Mouse (Mus musculus) limb, embryonic 14.5 days (tissue): ENCODE measurements at regions not wholly inside any gene's neighbourhood (a gene's known extent, or its start where the extent isn't known, plus 50 kb on each side); places are given as distances from the start of the nearest gene placed in this dataset.

Experiments used
- ATAC-seq: fragments of 200-750 bp; cut with Nextera tagmentation; 2 replicates; pipeline ENCODE4 v1.8.0; 2017; ENCODE audit warnings: low read depth, moderate number of reproducible peaks, moderate TSS enrichment; ENCODE audit not compliant: low FRiP score
- DNase-seq: peaks from one replicate; pipeline ENCODE4 v3.0.0-alpha.2; 2015; ENCODE audit warnings: low spot score
- H3K27ac ChIP-seq: fragments of 300-500 bp; sonication (generic); replicated peaks from 2 replicates; pipeline ENCODE4 v1.5.1; 2014; ENCODE audit warnings: low read depth, mild to moderate bottlenecking, low read length, moderate library complexity, mixed read lengths
- H3K27me3 ChIP-seq: fragments of 300-500 bp; sonication (generic); 2 replicates; pipeline ENCODE4 v1.6.1; 2014; ENCODE audit warnings: low read length, mixed read lengths; ENCODE audit not compliant: control insufficient read depth, insufficient read depth
- H3K36me3 ChIP-seq: fragments of 300-500 bp; sonication (generic); 2 replicates; pipeline ENCODE4 v1.6.1; 2014; ENCODE audit warnings: mild to moderate bottlenecking, low read length, moderate library complexity, mixed read lengths; ENCODE audit not compliant: control insufficient read depth, insufficient read depth
- H3K4me1 ChIP-seq: fragments of 300-500 bp; sonication (generic); 2 replicates; pipeline ENCODE4 v1.6.1; 2014; ENCODE audit warnings: antibody characterized with exemption, low read length, mixed read lengths; ENCODE audit not compliant: control insufficient read depth, insufficient read depth
- H3K4me2 ChIP-seq: fragments of 300-500 bp; sonication (generic); replicated peaks from 2 replicates; pipeline ENCODE4 v1.6.1; 2014; ENCODE audit warnings: low read depth, mild to moderate bottlenecking, low read length, moderate library complexity; ENCODE audit not compliant: severe bottlenecking
- H3K4me3 ChIP-seq: fragments of 300-500 bp; sonication (generic); replicated peaks from 2 replicates; pipeline ENCODE4 v1.5.1; 2014; ENCODE audit warnings: low read length
- H3K9ac ChIP-seq: fragments of 300-500 bp; sonication (generic); 2 replicates; pipeline ENCODE4 v1.6.1; 2014; ENCODE audit warnings: mild to moderate bottlenecking, low read depth, low read length, moderate library complexity; ENCODE audit not compliant: severe bottlenecking
- H3K9me3 ChIP-seq: fragments of 300-500 bp; sonication (generic); 2 replicates; pipeline ENCODE4 v1.6.1; 2016; ENCODE audit warnings: low read length; ENCODE audit not compliant: control insufficient read depth
- POLR2A ChIP-seq: fragments of 200-500 bp; IDR thresholded peaks from 2 replicates; pipeline ENCODE4 v1.8.0; 2012; ENCODE audit warnings: inconsistent platforms, mild to moderate bottlenecking, moderate library complexity, borderline replicate concordance; ENCODE audit not compliant: insufficient read depth, insufficient read length; ENCODE audit errors: extremely low read depth
- WGBS: fragments of 180-500 bp; shearing (Covaris S2); extraction: QIAGEN DNeasy Blood & Tissue Kit; methylation state at CpG from one replicate; pipeline ENCODE4 v1.1.7; 2014; 5-methylcytosine and 5-hydroxymethylcytosine counted together

DNA sequence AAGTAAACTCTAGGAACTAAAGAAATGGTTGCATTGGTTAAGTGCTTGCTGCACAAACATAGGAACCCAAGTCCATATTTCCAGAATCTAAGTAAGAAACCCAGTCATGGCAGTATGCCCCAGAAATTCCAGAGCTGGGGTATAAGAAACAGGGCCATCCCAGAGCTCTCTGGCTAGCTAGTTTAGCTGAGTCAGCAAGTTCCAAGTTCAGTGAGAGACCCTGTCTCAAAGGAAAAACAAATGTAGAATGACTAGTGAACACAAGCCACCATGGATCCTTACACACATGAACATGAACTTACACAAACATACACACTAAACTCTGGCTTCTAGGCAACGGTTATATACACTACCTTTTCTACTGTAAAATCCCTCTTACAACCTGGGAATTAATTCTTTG, 245.4 kb downstream of the Slc4a3 start:
- WGBS = 86% methylated on average over 1 of the region's 1 CpGs
- no peak for TF ChIP-seq POLR2A

DNA sequence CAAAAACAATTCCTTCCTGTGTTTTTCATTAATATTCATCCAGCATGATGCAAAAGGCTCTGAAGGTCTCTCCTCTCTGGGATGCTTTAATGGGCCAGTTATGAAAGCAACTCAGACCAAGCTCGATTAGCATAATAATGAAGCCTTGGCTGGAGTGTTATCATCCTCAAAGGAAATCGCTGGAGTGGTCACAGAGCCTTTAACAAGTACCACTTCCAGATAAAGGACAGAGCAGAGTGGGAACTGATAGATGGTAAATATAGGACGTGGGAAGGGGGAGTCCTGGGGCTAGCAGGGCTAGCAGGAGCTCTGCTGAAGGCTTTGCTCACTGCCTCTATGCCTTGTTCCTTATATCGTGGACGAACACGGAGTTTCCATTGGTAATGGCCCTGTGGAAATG, 251.7 kb downstream of the Slc4a3 start:
- Histone ChIP-seq H3K4me1 (peaks cover 8% of the 10 kb centered on the region), H3K9ac (no peak overlapping the region), H3K27ac (no peak overlapping the region), H3K4me2 (no peak overlapping the region), H3K9me3 (0 out of 2 replicates have a peak, but pooled peaks cover 3% of the 10 kb centered on the region), H3K36me3 (no peaks in the 10 kb centered on the region), H3K27me3 (no peaks in the 10 kb centered on the region), H3K4me3 (no peak overlapping the region)
- DNase-seq (no peak), ATAC-seq (no peak)
- no peak for TF ChIP-seq POLR2A
- 73% methylated on average over 6 of the region's 6 CpGs for WGBS

More for the DNA sequence above, 245.4 kb downstream of the Slc4a3 start:
- H3K9ac ChIP-seq = no peak overlapping the region
- H3K4me2 ChIP-seq = no peak overlapping the region
- no peak for ATAC-seq
- H3K27me3 ChIP-seq = no peaks in the 10 kb centered on the region
- H3K9me3 ChIP-seq = 0 out of 2 replicates have a peak, but pooled peaks cover 3% of the 10 kb centered on the region
- no peak for DNase-seq
- H3K36me3 ChIP-seq = no peaks in the 10 kb centered on the region
- H3K27ac ChIP-seq = no peak overlapping the region
- H3K4me3 ChIP-seq = no peak overlapping the region
- H3K4me1 ChIP-seq = no peaks in the 10 kb centered on the region

DNA sequence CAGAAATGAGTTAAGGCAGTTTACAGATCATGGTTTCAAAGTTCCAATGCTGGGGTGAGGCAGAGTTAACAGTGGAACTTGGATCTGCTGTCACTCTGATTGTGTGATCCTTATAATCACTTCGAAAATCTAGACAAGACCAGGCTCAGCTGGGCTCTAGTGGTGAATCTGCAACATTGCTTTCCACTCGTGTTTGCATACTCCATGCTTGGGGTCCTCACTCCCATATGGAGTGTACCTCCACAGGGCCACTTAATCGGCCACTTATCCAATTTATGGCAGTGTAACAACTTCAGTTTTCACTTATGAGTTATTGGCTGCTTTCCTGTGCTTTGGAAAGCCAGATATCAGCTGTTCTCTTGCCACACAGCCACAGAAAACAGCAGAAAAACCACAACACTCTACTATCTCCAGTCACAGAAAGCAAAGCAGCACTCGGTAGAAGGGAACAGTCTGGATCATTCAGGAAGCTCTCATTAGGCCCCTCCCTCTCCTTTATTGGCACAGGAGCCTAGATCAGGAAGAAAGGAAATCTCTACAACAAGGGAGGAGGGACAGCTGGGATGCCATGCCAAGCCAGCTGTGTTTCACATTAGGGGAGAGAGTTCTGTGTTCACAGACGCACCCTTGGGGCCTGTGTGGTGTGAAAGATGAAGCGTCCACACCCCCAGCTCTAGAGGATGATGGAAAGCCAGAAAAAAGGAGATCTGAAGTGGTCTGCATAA, 252.5 kb downstream of the Slc4a3 start:
- Histone ChIP-seq H3K27me3 (no peaks in the 10 kb centered on the region), H3K27ac (no peak overlapping the region), H3K4me1 (peaks cover 11% of the 10 kb centered on the region), H3K4me3 (no peak overlapping the region), H3K9ac (no peak overlapping the region), H3K9me3 (no peaks in the 10 kb centered on the region), H3K4me2 (no peak overlapping the region), H3K36me3 (no peaks in the 10 kb centered on the region)
- DNase-seq = peak; percentile 33
- ATAC-seq = no peak; the same call in 1 of the 2 replicates
- TF ChIP-seq POLR2A = no peak
- WGBS = 33% methylated on average over 6 of the region's 6 CpGs

DNA sequence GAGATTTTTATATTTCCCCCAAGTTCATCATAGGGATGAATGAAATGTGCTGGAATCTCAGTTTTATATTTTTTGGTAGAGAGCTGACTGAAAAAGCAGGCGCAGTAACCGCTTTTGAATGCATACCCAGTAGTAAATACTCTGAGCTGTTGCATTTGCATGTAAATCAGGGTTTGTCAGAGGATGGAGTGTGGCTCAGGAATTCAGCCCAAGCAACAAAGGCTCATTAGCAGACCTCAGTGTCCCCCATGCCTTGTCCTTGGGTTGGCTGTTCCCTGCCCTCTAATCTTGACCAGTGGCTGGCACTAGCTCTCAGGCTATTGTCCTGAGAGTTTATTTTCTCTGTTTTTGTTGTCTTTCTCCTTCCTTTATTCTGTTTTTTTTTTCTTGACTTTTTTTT, 258.4 kb downstream of the Slc4a3 start:
- Histone ChIP-seq H3K9ac (no peak overlapping the region), H3K9me3 (no peaks in the 10 kb centered on the region), H3K27me3 (no peaks in the 10 kb centered on the region), H3K36me3 (no peaks in the 10 kb centered on the region), H3K4me1 (peaks cover 6% of the 10 kb centered on the region; the same call in 1 of the 2 replicates), H3K27ac (no peak overlapping the region), H3K4me2 (no peak overlapping the region), H3K4me3 (no peak overlapping the region)
- WGBS = 25% methylated on average over 2 of the region's 2 CpGs
- no peak for TF ChIP-seq POLR2A
- ATAC-seq (no peak), DNase-seq (no peak)

DNA sequence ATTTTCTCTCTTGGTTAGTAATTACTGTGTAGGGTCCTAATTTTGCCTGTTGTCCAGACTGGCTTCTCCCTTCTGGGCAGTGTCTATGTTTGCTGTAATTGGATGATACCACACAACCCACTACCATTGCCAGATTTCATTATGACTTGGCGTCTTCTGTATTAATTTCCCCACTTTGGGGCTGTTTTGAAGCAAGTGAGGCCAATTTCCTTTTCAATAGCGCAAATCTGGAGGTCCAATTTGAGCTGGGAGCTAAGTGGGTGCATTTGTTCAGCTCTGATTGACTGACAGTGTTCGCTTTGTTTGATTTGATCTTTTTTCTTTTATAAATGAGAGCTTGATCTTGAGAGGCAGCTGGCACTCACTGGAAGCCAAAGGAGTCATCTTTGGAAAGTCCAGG, 266.4 kb downstream of the Slc4a3 start:
- H3K9ac ChIP-seq = no peak overlapping the region
- H3K27ac ChIP-seq = no peak overlapping the region
- no peak overlapping the region for H3K4me2 ChIP-seq
- WGBS = 80% methylated on average over 3 of the region's 3 CpGs
- no peaks in the 10 kb centered on the region for H3K9me3 ChIP-seq
- no peaks in the 10 kb centered on the region for H3K36me3 ChIP-seq
- no peak for ATAC-seq
- H3K4me1 ChIP-seq = peaks cover 9% of the 10 kb centered on the region; the same call in 1 of the 2 replicates
- H3K4me3 ChIP-seq = no peak overlapping the region
- no peak for TF ChIP-seq POLR2A
- no peak for DNase-seq
- no peaks in the 10 kb centered on the region for H3K27me3 ChIP-seq

DNA sequence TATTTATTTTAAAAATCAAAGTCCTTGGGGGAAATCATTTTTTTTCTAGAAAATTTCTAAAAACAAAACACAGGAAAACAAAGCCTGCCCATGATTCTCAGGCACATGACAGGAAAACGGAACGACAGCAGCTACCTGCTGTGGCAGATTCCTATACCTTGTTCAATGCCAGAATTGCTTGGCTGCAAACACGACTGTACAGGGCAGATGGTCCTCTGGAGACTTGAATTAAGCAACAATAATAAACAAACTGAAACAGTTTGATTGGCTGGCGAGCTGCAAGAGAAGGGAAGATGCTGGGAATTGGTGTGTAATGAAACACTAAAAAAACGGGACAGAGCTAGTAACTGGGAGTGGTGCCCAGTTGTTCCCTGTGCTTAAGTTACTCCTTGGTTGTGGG, 280.1 kb downstream of the Slc4a3 start:
- H3K4me2 ChIP-seq = no peak overlapping the region
- no peak for DNase-seq
- no peak overlapping the region for H3K4me3 ChIP-seq
- 0 out of 2 replicates have a peak, but pooled peaks cover 8% of the 10 kb centered on the region for H3K4me1 ChIP-seq
- no peak overlapping the region for H3K27ac ChIP-seq
- TF ChIP-seq POLR2A = no peak
- WGBS = 42% methylated on average over 5 of the region's 5 CpGs
- no peaks in the 10 kb centered on the region for H3K9me3 ChIP-seq
- ATAC-seq = no peak
- no peaks in the 10 kb centered on the region for H3K27me3 ChIP-seq
- H3K9ac ChIP-seq = no peak overlapping the region
- H3K36me3 ChIP-seq = no peaks in the 10 kb centered on the region
